Mouse (Mus musculus): ENCODE data around the gene Ttc34. TPM values are rescaled to one million over a fixed set of nuclear protein-coding genes. Genes with fewer than 3 reads are reported as not detected.

Gene Ttc34
- polyA plus RNA-seq, 1 experiment from 2014 or later = 0.58 TPM

DNA sequence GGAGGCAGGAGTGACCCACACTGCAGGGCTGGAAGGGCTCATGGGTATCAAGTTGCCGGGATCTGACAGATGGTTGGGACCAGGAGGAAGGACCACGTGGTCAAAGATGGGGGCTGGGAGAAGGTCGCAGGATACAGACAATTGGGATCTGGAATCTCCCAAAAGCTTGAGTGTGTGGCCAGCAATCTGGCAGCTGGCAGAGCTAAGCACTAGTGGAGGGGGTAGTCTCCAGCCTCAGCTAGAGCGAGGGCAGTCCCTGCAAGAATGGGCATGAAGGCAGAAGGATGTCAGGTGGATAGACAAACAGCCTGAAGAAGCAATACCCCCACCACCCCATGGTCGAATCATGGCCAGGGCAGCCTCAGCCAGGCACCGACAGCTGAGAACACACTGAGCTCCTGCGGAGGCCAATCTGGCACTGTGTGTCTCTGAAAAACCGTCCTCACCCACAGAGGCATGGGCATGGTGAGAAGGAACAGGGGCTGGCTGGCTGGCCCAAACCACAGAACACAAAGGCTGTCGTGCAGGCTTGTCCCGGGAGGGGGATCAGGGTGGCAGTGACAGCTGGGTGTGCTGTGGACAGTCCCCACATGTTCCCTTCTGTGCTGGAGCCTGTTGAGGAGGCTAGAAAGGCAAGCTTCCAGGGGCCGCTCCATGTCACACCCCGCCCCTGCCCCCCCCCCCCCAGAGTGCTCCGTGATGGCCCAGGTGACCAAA lies 49.8 kb downstream of the Ttc34 start:
- ATAC-seq (replicated peaks; ENCODE audit: insufficient number of reproducible peaks, low FRiP score, low TSS enrichment, low read depth) = no peak; the same call in 1 of the 2 replicates
- Histone ChIP-seq H3K27ac (replicated peaks; ENCODE audit: low read depth, low read length) (no peak overlapping the region), H3K9me3 (replicated peaks; ENCODE audit: control insufficient read depth, low read length) (no peaks in the 10 kb centered on the region), H3K9ac (replicated peaks; ENCODE audit: low read length) (no peak overlapping the region), H3K4me2 (ENCODE audit: low read depth, low read length) (no peak overlapping the region), H3K4me1 (ENCODE audit: control insufficient read depth, insufficient read depth, low read length) (no peaks in the 10 kb centered on the region), H3K4me3 (ENCODE audit: low read depth, low read length) (no peak overlapping the region), H3K36me3 (replicated peaks; ENCODE audit: control insufficient read depth, insufficient read depth, low read depth, low read length) (no peaks in the 10 kb centered on the region), H3K27me3 (ENCODE audit: control insufficient read depth, insufficient read depth, low read length) (no peaks in the 10 kb centered on the region)
- DNase-seq (ENCODE audit: low spot score) = no peak
- WGBS = 74% methylated on average over 11 of the region's 13 CpGs

- Histone ChIP-seq H3K36me3 (replicated peaks; ENCODE audit: control insufficient read depth, insufficient read depth, low read depth, low read length) (no peaks in the 10 kb centered on the region), H3K27ac (replicated peaks; ENCODE audit: low read depth, low read length) (no peak overlapping the region), H3K9me3 (replicated peaks; ENCODE audit: control insufficient read depth, low read length) (no peaks in the 10 kb centered on the region), H3K4me3 (ENCODE audit: low read depth, low read length) (no peak overlapping the region), H3K4me1 (ENCODE audit: control insufficient read depth, insufficient read depth, low read length) (no peaks in the 10 kb centered on the region), H3K4me2 (ENCODE audit: low read depth, low read length) (no peak overlapping the region), H3K9ac (replicated peaks; ENCODE audit: low read length) (no peak overlapping the region), H3K27me3 (ENCODE audit: control insufficient read depth, insufficient read depth, low read length) (no peaks in the 10 kb centered on the region)
- DNase-seq (ENCODE audit: low spot score) (no peak), ATAC-seq (replicated peaks; ENCODE audit: insufficient number of reproducible peaks, low FRiP score, low TSS enrichment, low read depth) (0 out of 2 replicates have a peak, but pooled peaks have one; percentile 13)
- WGBS = 83% methylated on average over 15 of the region's 15 CpGs
Measured at GRCm38 (mm10) chr4:154887593-154888250, 50.5 kb downstream of the Ttc34 start.

DNA sequence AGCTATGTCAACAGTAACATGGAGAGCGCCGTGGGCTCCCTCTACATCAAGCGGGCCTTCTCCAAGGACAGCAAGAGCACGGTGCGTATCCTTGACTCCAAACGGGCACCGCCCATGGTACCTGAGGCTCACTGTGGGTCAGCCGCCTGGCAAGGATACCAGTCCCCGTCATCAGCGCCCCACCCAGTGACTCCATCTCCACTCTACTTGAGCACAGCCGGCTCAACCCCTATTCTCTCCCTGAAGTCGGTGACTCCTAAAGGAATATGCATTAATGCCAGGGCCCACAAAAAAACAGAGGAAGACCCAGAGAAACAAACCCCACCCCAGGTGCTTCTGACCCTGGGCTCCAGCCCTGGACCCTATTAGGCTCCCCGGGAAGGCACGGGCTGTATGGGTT lies 53.6 kb downstream of the Ttc34 start:
- WGBS = 90% methylated on average over 14 of the region's 14 CpGs
- H3K36me3 ChIP-seq (replicated peaks; ENCODE audit: control insufficient read depth, insufficient read depth, low read depth, low read length) = no peaks in the 10 kb centered on the region
- H3K27me3 ChIP-seq (ENCODE audit: control insufficient read depth, insufficient read depth, low read length) = no peaks in the 10 kb centered on the region
- no peak overlapping the region for H3K27ac ChIP-seq (replicated peaks; ENCODE audit: low read depth, low read length)
- no peak for ATAC-seq (replicated peaks; ENCODE audit: insufficient number of reproducible peaks, low FRiP score, low TSS enrichment, low read depth)
- no peak for DNase-seq (ENCODE audit: low spot score)
- H3K4me1 ChIP-seq (ENCODE audit: control insufficient read depth, insufficient read depth, low read length) = no peaks in the 10 kb centered on the region
- H3K9ac ChIP-seq (replicated peaks; ENCODE audit: low read length) = no peak overlapping the region
- H3K9me3 ChIP-seq (replicated peaks; ENCODE audit: control insufficient read depth, low read length) = no peaks in the 10 kb centered on the region
- no peak overlapping the region for H3K4me2 ChIP-seq (ENCODE audit: low read depth, low read length)
- H3K4me3 ChIP-seq (ENCODE audit: low read depth, low read length) = no peak overlapping the region

DNA sequence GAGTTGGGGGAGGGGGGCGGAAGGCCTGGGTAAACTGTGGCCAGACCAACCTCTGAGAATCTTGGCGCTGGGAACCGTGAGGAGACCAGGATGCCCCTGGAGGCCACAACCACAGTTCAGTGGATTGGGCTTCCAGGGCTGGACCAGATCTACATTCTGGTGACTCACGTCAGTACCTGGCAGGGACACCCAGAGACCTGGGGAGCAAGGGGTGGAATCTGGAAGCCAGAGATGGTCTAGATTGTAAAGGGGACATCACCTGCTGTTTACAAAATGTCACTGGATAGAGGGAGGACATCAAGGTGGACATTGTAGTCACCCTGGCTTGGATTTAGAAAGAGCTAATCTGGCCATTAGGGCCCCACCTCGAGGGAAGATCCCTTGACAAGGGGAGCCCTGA lies 58.3 kb downstream of the Ttc34 start:
- H3K4me3 ChIP-seq (ENCODE audit: low read depth, low read length) = no peak overlapping the region
- ATAC-seq (replicated peaks; ENCODE audit: insufficient number of reproducible peaks, low FRiP score, low TSS enrichment, low read depth) = no peak

GRCm38 (mm10) chr4:154897676-154898465 lies 60.6 kb downstream of the Ttc34 start:
- ATAC-seq (replicated peaks; ENCODE audit: insufficient number of reproducible peaks, low FRiP score, low TSS enrichment, low read depth) = no peak
- no peak for DNase-seq (ENCODE audit: low spot score)

More for the DNA sequence above, 58.3 kb downstream of the Ttc34 start:
- no peaks in the 10 kb centered on the region for H3K27me3 ChIP-seq (ENCODE audit: control insufficient read depth, insufficient read depth, low read length)
- H3K4me1 ChIP-seq (ENCODE audit: control insufficient read depth, insufficient read depth, low read length) = no peaks in the 10 kb centered on the region; the same call in 1 of the 2 replicates
- H3K36me3 ChIP-seq (replicated peaks; ENCODE audit: control insufficient read depth, insufficient read depth, low read depth, low read length) = no peaks in the 10 kb centered on the region
- no peak for DNase-seq (ENCODE audit: low spot score)
- H3K9me3 ChIP-seq (replicated peaks; ENCODE audit: control insufficient read depth, low read length) = no peaks in the 10 kb centered on the region
- H3K27ac ChIP-seq (replicated peaks; ENCODE audit: low read depth, low read length) = no peak overlapping the region
- H3K9ac ChIP-seq (replicated peaks; ENCODE audit: low read length) = no peak overlapping the region
- WGBS = 84% methylated on average over 5 of the region's 5 CpGs
- H3K4me2 ChIP-seq (ENCODE audit: low read depth, low read length) = no peak overlapping the region

GRCm38 (mm10) chr4:154898506-154899446 lies 61.5 kb downstream of the Ttc34 start, which contains the start of gene Fam213b:
TSS of gene Fam213b (minus strand) at chr4:154899135.
- H3K36me3 ChIP-seq (replicated peaks; ENCODE audit: control insufficient read depth, insufficient read depth, low read depth, low read length) = no peaks in the 10 kb centered on the region
- peak within 1 kb of the TSS; percentile 54 for H3K4me3 ChIP-seq (ENCODE audit: low read depth, low read length)
- H3K27me3 ChIP-seq (ENCODE audit: control insufficient read depth, insufficient read depth, low read length) = no peaks in the 10 kb centered on the region
- H3K4me1 ChIP-seq (ENCODE audit: control insufficient read depth, insufficient read depth, low read length) = no peaks in the 10 kb centered on the region; the same call in 1 of the 2 replicates
- no peaks in the 10 kb centered on the region for H3K9me3 ChIP-seq (replicated peaks; ENCODE audit: control insufficient read depth, low read length)
- no peak within 1 kb of the TSS for H3K27ac ChIP-seq (replicated peaks; ENCODE audit: low read depth, low read length)
- DNase-seq (ENCODE audit: low spot score) (peak; percentile 94), ATAC-seq (replicated peaks; ENCODE audit: insufficient number of reproducible peaks, low FRiP score, low TSS enrichment, low read depth) (peak; percentile 93)
- peak within 1 kb of the TSS; percentile 49 for H3K9ac ChIP-seq (replicated peaks; ENCODE audit: low read length)
- H3K4me2 ChIP-seq (ENCODE audit: low read depth, low read length) = peak within 1 kb of the TSS; percentile 70
- 5% methylated on average over 43 of the region's 43 CpGs for WGBS

More at GRCm38 (mm10) chr4:154897676-154898465, 60.6 kb downstream of the Ttc34 start:
- Histone ChIP-seq H3K36me3 (replicated peaks; ENCODE audit: control insufficient read depth, insufficient read depth, low read depth, low read length) (no peaks in the 10 kb centered on the region), H3K4me1 (ENCODE audit: control insufficient read depth, insufficient read depth, low read length) (no peaks in the 10 kb centered on the region; the same call in 1 of the 2 replicates), H3K9ac (replicated peaks; ENCODE audit: low read length) (peak overlapping the region; percentile 49), H3K4me3 (ENCODE audit: low read depth, low read length) (peak overlapping the region; percentile 54), H3K27ac (replicated peaks; ENCODE audit: low read depth, low read length) (no peak overlapping the region), H3K27me3 (ENCODE audit: control insufficient read depth, insufficient read depth, low read length) (no peaks in the 10 kb centered on the region), H3K4me2 (ENCODE audit: low read depth, low read length) (peak overlapping the region; percentile 70), H3K9me3 (replicated peaks; ENCODE audit: control insufficient read depth, low read length) (no peaks in the 10 kb centered on the region)
- 69% methylated on average over 6 of the region's 6 CpGs for WGBS

- ATAC-seq (replicated peaks; ENCODE audit: insufficient number of reproducible peaks, low FRiP score, low TSS enrichment, low read depth) = no peak
- Histone ChIP-seq H3K36me3 (replicated peaks; ENCODE audit: control insufficient read depth, insufficient read depth, low read depth, low read length) (no peaks in the 10 kb centered on the region), H3K4me1 (ENCODE audit: control insufficient read depth, insufficient read depth, low read length) (no peaks in the 10 kb centered on the region; the same call in 1 of the 2 replicates), H3K27ac (replicated peaks; ENCODE audit: low read depth, low read length) (no peak overlapping the region), H3K27me3 (ENCODE audit: control insufficient read depth, insufficient read depth, low read length) (no peaks in the 10 kb centered on the region), H3K4me2 (ENCODE audit: low read depth, low read length) (no peak overlapping the region), H3K4me3 (ENCODE audit: low read depth, low read length) (no peak overlapping the region), H3K9me3 (replicated peaks; ENCODE audit: control insufficient read depth, low read length) (no peaks in the 10 kb centered on the region), H3K9ac (replicated peaks; ENCODE audit: low read length) (no peak overlapping the region)
- no peak for DNase-seq (ENCODE audit: low spot score)
- 92% methylated on average over 2 of the region's 2 CpGs for WGBS
Measured at GRCm38 (mm10) chr4:154902371-154902770, 65.1 kb downstream of the Ttc34 start.
